Mouse (Mus musculus): ENCODE measurements at regions not wholly inside any gene's neighbourhood (a gene's known extent, or its start where the extent isn't known, plus 50 kb on each side); places are given as distances from the start of the nearest gene placed in this dataset.

- TF ChIP-seq CTCF (IDR thresholded peaks at IDR 0.05; ENCODE audit: control insufficient read depth, insufficient read depth, insufficient replicate concordance, low read depth, low read length): no peak
- Histone ChIP-seq H3K36me3 (ENCODE audit: control insufficient read depth, insufficient read depth, low read length) (no peaks in the 10 kb centered on the region), H3K4me1 (ENCODE audit: control insufficient read depth, insufficient read depth, low read length) (no peaks in the 10 kb centered on the region), H3K4me3 (ENCODE audit: control insufficient read depth, low read depth, low read length) (no peak overlapping the region), H3K27ac (ENCODE audit: control insufficient read depth, insufficient read depth, low read depth, low read length) (no peak overlapping the region), H3K27me3 (ENCODE audit: control insufficient read depth, insufficient read depth, low read length) (no peaks in the 10 kb centered on the region)
These were observed 73.4 kb upstream of the Topaz1 start for GRCm38 (mm10) chr9:122673777-122674176.

GRCm38 (mm10) chr9:122678001-122678696 is 69.0 kb upstream of the Topaz1 start:
- TF ChIP-seq CTCF (IDR thresholded peaks at IDR 0.05; ENCODE audit: control insufficient read depth, insufficient read depth, insufficient replicate concordance, low read depth, low read length): no peak
- TF ChIP-seq POLR2A (IDR thresholded peaks at IDR 0.05; ENCODE audit: control insufficient read depth, low read depth, low read length): no peak
- Histone ChIP-seq H3K4me3 (ENCODE audit: control insufficient read depth, low read depth, low read length) (no peak overlapping the region), H3K27me3 (ENCODE audit: control insufficient read depth, insufficient read depth, low read length) (no peaks in the 10 kb centered on the region), H3K27ac (ENCODE audit: control insufficient read depth, insufficient read depth, low read depth, low read length) (no peak overlapping the region), H3K4me1 (ENCODE audit: control insufficient read depth, insufficient read depth, low read length) (0 out of 2 replicates have a peak, but pooled peaks cover 2% of the 10 kb centered on the region), H3K36me3 (ENCODE audit: control insufficient read depth, insufficient read depth, low read length) (no peaks in the 10 kb centered on the region)

GRCm38 (mm10) chr9:122687170-122687569 is 60.0 kb upstream of the Topaz1 start:
- Histone ChIP-seq H3K27me3 (ENCODE audit: control insufficient read depth, insufficient read depth, low read length) (no peaks in the 10 kb centered on the region), H3K36me3 (ENCODE audit: control insufficient read depth, insufficient read depth, low read length) (no peaks in the 10 kb centered on the region), H3K4me1 (ENCODE audit: control insufficient read depth, insufficient read depth, low read length) (0 out of 2 replicates have a peak, but pooled peaks cover 2% of the 10 kb centered on the region), H3K4me3 (ENCODE audit: control insufficient read depth, low read depth, low read length) (peak overlapping the region; percentile 67), H3K27ac (ENCODE audit: control insufficient read depth, insufficient read depth, low read depth, low read length) (no peak overlapping the region)
- TF ChIP-seq CTCF (IDR thresholded peaks at IDR 0.05; ENCODE audit: control insufficient read depth, insufficient read depth, insufficient replicate concordance, low read depth, low read length) (no peak), POLR2A (IDR thresholded peaks at IDR 0.05; ENCODE audit: control insufficient read depth, low read depth, low read length) (no peak)

GRCm38 (mm10) chr9:122691879-122692278 is 55.3 kb upstream of the Topaz1 start:
- TF ChIP-seq POLR2A (IDR thresholded peaks at IDR 0.05; ENCODE audit: control insufficient read depth, low read depth, low read length) (no peak), CTCF (IDR thresholded peaks at IDR 0.05; ENCODE audit: control insufficient read depth, insufficient read depth, insufficient replicate concordance, low read depth, low read length) (no peak)
- H3K36me3 ChIP-seq (ENCODE audit: control insufficient read depth, insufficient read depth, low read length): no peaks in the 10 kb centered on the region
- no peak overlapping the region for H3K4me3 ChIP-seq (ENCODE audit: control insufficient read depth, low read depth, low read length)
- no peak overlapping the region for H3K27ac ChIP-seq (ENCODE audit: control insufficient read depth, insufficient read depth, low read depth, low read length)
- H3K27me3 ChIP-seq (ENCODE audit: control insufficient read depth, insufficient read depth, low read length): no peaks in the 10 kb centered on the region
- no peaks in the 10 kb centered on the region for H3K4me1 ChIP-seq (ENCODE audit: control insufficient read depth, insufficient read depth, low read length)

GRCm38 (mm10) chr9:122695724-122696123 is 51.4 kb upstream of the Topaz1 start:
- no peak for TF ChIP-seq POLR2A (IDR thresholded peaks at IDR 0.05; ENCODE audit: control insufficient read depth, low read depth, low read length)
- no peak for TF ChIP-seq CTCF (IDR thresholded peaks at IDR 0.05; ENCODE audit: control insufficient read depth, insufficient read depth, insufficient replicate concordance, low read depth, low read length)

More at GRCm38 (mm10) chr9:122695724-122696123, 51.4 kb upstream of the Topaz1 start:
- Histone ChIP-seq H3K4me3 (ENCODE audit: control insufficient read depth, low read depth, low read length) (no peak overlapping the region), H3K27ac (ENCODE audit: control insufficient read depth, insufficient read depth, low read depth, low read length) (no peak overlapping the region), H3K36me3 (ENCODE audit: control insufficient read depth, insufficient read depth, low read length) (no peaks in the 10 kb centered on the region), H3K4me1 (ENCODE audit: control insufficient read depth, insufficient read depth, low read length) (no peaks in the 10 kb centered on the region), H3K27me3 (ENCODE audit: control insufficient read depth, insufficient read depth, low read length) (no peaks in the 10 kb centered on the region)

Measured in testis, adult 2 months (tissue).